Mouse (Mus musculus) activated CD4-positive, CD25-positive, alpha-beta regulatory T cell, adult 9 weeks (primary cell): ENCODE results near the gene Zfp973. TPM values are rescaled to one million over a fixed set of nuclear protein-coding genes. Genes with fewer than 3 reads are reported as not detected.

Experiments used
- polyA plus RNA-seq: library from polyadenylated mRNA; unstranded; fragments of 100-300 nt; shearing (Covaris generic); gene quantifications from one replicate; pipeline ENCODE4 v1.2.1, GENCODE M21; 2017

The Zfp973 gene
- 8.5 TPM for polyA plus RNA-seq

GRCm38 (mm10) chr2:176670222-176670621, at the start of gene Zfp973:
Gene Zfp973, plus strand, starts transcription at chr2:176670522.

GRCm38 (mm10) chr2:176636244-176636643, 34.1 kb upstream of the Zfp973 start, which contains the start of gene Gm14308:
Gene Gm14308, minus strand, starts transcription at chr2:176636344.

GRCm38 (mm10) chr2:176708051-176708450, 37.7 kb downstream of the Zfp973 start, which contains the start of gene Gm14305:
Gene Gm14305, plus strand, starts transcription at chr2:176708328.

Other genes starting within 250 kb of the Zfp973 start
- 14.2 TPM for gene Gm14435, start 246.9 kb upstream of the Zfp973 start, polyA plus RNA-seq
- gene Gm14434, start 183.7 kb upstream of the Zfp973 start, polyA plus RNA-seq = 0.57 TPM
- not detected for gene Zfp967, start 149.5 kb upstream of the Zfp973 start, polyA plus RNA-seq
- not detected for gene Gm14308, start 34.2 kb upstream of the Zfp973 start, polyA plus RNA-seq
- gene Gm14305, start 37.8 kb downstream of the Zfp973 start, polyA plus RNA-seq = 11.1 TPM
- 7.9 TPM for gene Gm14295, start 128.1 kb downstream of the Zfp973 start, polyA plus RNA-seq
- not detected for gene Gm14408, start 160.6 kb downstream of the Zfp973 start, polyA plus RNA-seq